Mouse (Mus musculus) kidney, embryonic 14.5 days (tissue): ENCODE data around the gene Fbxw11. TPM values are rescaled to one million over a fixed set of nuclear protein-coding genes. Genes with fewer than 3 reads are reported as not detected.
"Not testable (repeated sequence)": the region's sequence is repeated elsewhere in the genome, so short reads cannot be mapped to it uniquely, and the experiment has no call there.

Experiments
- ATAC-seq: fragments of 200-750 bp; cut with Nextera tagmentation; 2 replicates; pipeline ENCODE4 v1.8.0; 2017; ENCODE audit warnings: moderate number of reproducible peaks, mild to moderate bottlenecking, moderate TSS enrichment, moderate library complexity; ENCODE audit not compliant: low FRiP score, low TSS enrichment
- H3K27ac ChIP-seq: fragments of 300-500 bp; sonication (generic); 2 replicates; pipeline ENCODE4 v1.5.1; 2014; ENCODE audit warnings: low read depth, mild to moderate bottlenecking, low read length, moderate library complexity, mixed read lengths
- H3K27me3 ChIP-seq: fragments of 300-500 bp; sonication (generic); 2 replicates; pipeline ENCODE4 v1.6.1; 2014; ENCODE audit warnings: mild to moderate bottlenecking, low read length; ENCODE audit not compliant: control insufficient read depth, insufficient read depth
- H3K36me3 ChIP-seq: fragments of 300-500 bp; sonication (generic); 2 replicates; pipeline ENCODE4 v1.6.1; 2014; ENCODE audit warnings: low read length, mixed read lengths; ENCODE audit not compliant: control insufficient read depth, insufficient read depth
- H3K4me1 ChIP-seq: fragments of 300-500 bp; sonication (generic); 2 replicates; pipeline ENCODE4 v1.6.1; 2014; ENCODE audit warnings: low read length, mixed read lengths; ENCODE audit not compliant: control insufficient read depth, insufficient read depth
- H3K4me2 ChIP-seq: fragments of 300-500 bp; sonication (generic); replicated peaks from 2 replicates; pipeline ENCODE4 v1.6.1; 2014; ENCODE audit warnings: low read depth, mild to moderate bottlenecking, low read length
- H3K4me3 ChIP-seq: fragments of 300-500 bp; sonication (generic); 2 replicates; pipeline ENCODE4 v1.5.1; 2014; ENCODE audit warnings: mild to moderate bottlenecking, low read length
- H3K9ac ChIP-seq: fragments of 300-500 bp; sonication (generic); 2 replicates; pipeline ENCODE4 v1.6.1; 2014; ENCODE audit warnings: low read depth, mild to moderate bottlenecking, low read length, moderate library complexity
- H3K9me3 ChIP-seq: fragments of 300-500 bp; sonication (generic); 2 replicates; pipeline ENCODE4 v1.6.1; 2016; ENCODE audit warnings: low read length; ENCODE audit not compliant: control insufficient read depth
- WGBS: fragments of 180-500 bp; shearing (Covaris S2); extraction: QIAGEN DNeasy Blood & Tissue Kit; methylation state at CpG from one replicate; pipeline ENCODE4 v1.1.7; 2014; 5-methylcytosine and 5-hydroxymethylcytosine counted together
- polyA plus RNA-seq: library from polyadenylated mRNA; unstranded; fragments of >200 nt; fragmentation: Nextera tagmentation; extraction: Ambion mirVana; gene quantifications from 2 replicates; pipeline ENCODE4 v1.2.1, GENCODE M21; 2014

Gene Fbxw11
- polyA plus RNA-seq, 1 experiment from 2014 or later, result 85.6 TPM

- Histone ChIP-seq H3K36me3 (no peaks in the 10 kb centered on the region), H3K9me3 (no peaks in the 10 kb centered on the region), H3K9ac (no peak overlapping the region), H3K27me3 (no peaks in the 10 kb centered on the region), H3K4me2 (no peak overlapping the region), H3K4me1 (peaks cover 5% of the 10 kb centered on the region; the same call in 1 of the 2 replicates), H3K4me3 (no peak overlapping the region), H3K27ac (no peak overlapping the region)
- no peak for ATAC-seq
These were observed 35.2 kb upstream of the Fbxw11 start for GRCm38 (mm10) chr11:32607319-32607718.

GRCm38 (mm10) chr11:32610616-32611015 lies 31.9 kb upstream of the Fbxw11 start:
- 88% methylated on average over 6 of the region's 6 CpGs for WGBS
- Histone ChIP-seq H3K4me2 (no peak overlapping the region), H3K27me3 (no peaks in the 10 kb centered on the region), H3K4me1 (no peaks in the 10 kb centered on the region), H3K27ac (no peak overlapping the region), H3K36me3 (peaks cover 3% of the 10 kb centered on the region; the same call in 1 of the 2 replicates), H3K9ac (no peak overlapping the region), H3K9me3 (no peaks in the 10 kb centered on the region), H3K4me3 (no peak overlapping the region)
- no peak for ATAC-seq

GRCm38 (mm10) chr11:32612304-32612703 lies 30.2 kb upstream of the Fbxw11 start:
- Histone ChIP-seq H3K4me1 (no peaks in the 10 kb centered on the region), H3K9me3 (no peaks in the 10 kb centered on the region), H3K27ac (no peak overlapping the region), H3K27me3 (no peaks in the 10 kb centered on the region), H3K4me3 (no peak overlapping the region), H3K9ac (no peak overlapping the region), H3K36me3 (peaks cover 3% of the 10 kb centered on the region; the same call in 1 of the 2 replicates), H3K4me2 (no peak overlapping the region)
- 80% methylated on average over 6 of the region's 6 CpGs for WGBS
- ATAC-seq, result no peak

- no peak overlapping the region for H3K27ac ChIP-seq
- no peak overlapping the region for H3K9ac ChIP-seq
- WGBS, result 91% methylated on average over 29 of the region's 29 CpGs
- peaks cover 6% of the 10 kb centered on the region; the same call in 1 of the 2 replicates for H3K4me1 ChIP-seq
- H3K4me3 ChIP-seq, result no peak overlapping the region
- no peaks in the 10 kb centered on the region for H3K9me3 ChIP-seq
- no peak overlapping the region for H3K4me2 ChIP-seq
- ATAC-seq, result no peak
- H3K36me3 ChIP-seq, result peaks cover 3% of the 10 kb centered on the region; the same call in 1 of the 2 replicates
- no peaks in the 10 kb centered on the region for H3K27me3 ChIP-seq
These were observed 28.1 kb upstream of the Fbxw11 start for GRCm38 (mm10) chr11:32614463-32614862.

- H3K4me1 ChIP-seq, result peaks cover 7% of the 10 kb centered on the region; the same call in 1 of the 2 replicates
- no peaks in the 10 kb centered on the region for H3K27me3 ChIP-seq
- no peaks in the 10 kb centered on the region for H3K9me3 ChIP-seq
- H3K36me3 ChIP-seq, result peaks cover 3% of the 10 kb centered on the region; the same call in 1 of the 2 replicates
- no peak overlapping the region for H3K9ac ChIP-seq
- H3K27ac ChIP-seq, result no peak overlapping the region
- no peak overlapping the region for H3K4me3 ChIP-seq
- H3K4me2 ChIP-seq, result no peak overlapping the region
- WGBS, result 19% methylated on average over 11 of the region's 11 CpGs
- peak; percentile 29; the same call in 1 of the 2 replicates for ATAC-seq
These were observed 27.0 kb upstream of the Fbxw11 start for GRCm38 (mm10) chr11:32615561-32615960.

- H3K27me3 ChIP-seq, result no peaks in the 10 kb centered on the region
- 68% methylated on average over 6 of the region's 6 CpGs for WGBS
- peaks cover 3% of the 10 kb centered on the region; the same call in 1 of the 2 replicates for H3K36me3 ChIP-seq
- H3K27ac ChIP-seq, result no peak overlapping the region
- no peak overlapping the region for H3K4me2 ChIP-seq
- H3K4me1 ChIP-seq, result peaks cover 7% of the 10 kb centered on the region; the same call in 1 of the 2 replicates
- H3K4me3 ChIP-seq, result no peak overlapping the region
- H3K9ac ChIP-seq, result no peak overlapping the region
- no peak for ATAC-seq
- no peaks in the 10 kb centered on the region for H3K9me3 ChIP-seq
These were observed 26.4 kb upstream of the Fbxw11 start for GRCm38 (mm10) chr11:32616091-32616490.

- Histone ChIP-seq H3K4me1 (peaks cover 7% of the 10 kb centered on the region; the same call in 1 of the 2 replicates), H3K4me3 (no peak overlapping the region), H3K9me3 (no peaks in the 10 kb centered on the region), H3K4me2 (no peak overlapping the region), H3K9ac (no peak overlapping the region), H3K27ac (no peak overlapping the region), H3K27me3 (no peaks in the 10 kb centered on the region), H3K36me3 (peaks cover 3% of the 10 kb centered on the region; the same call in 1 of the 2 replicates)
- no peak for ATAC-seq
- WGBS, result 95% methylated on average over 1 of the region's 1 CpGs
These were observed 24.5 kb upstream of the Fbxw11 start for GRCm38 (mm10) chr11:32618036-32618435.

GRCm38 (mm10) chr11:32618641-32619040 lies 23.9 kb upstream of the Fbxw11 start:
- 80% methylated on average over 5 of the region's 5 CpGs for WGBS
- not testable (repeated sequence) for H3K4me1 ChIP-seq, H3K4me3 ChIP-seq, H3K27ac ChIP-seq, H3K27me3 ChIP-seq, H3K4me2 ChIP-seq, H3K9me3 ChIP-seq, H3K36me3 ChIP-seq, H3K9ac ChIP-seq, ATAC-seq

GRCm38 (mm10) chr11:32619257-32619816 lies 23.2 kb upstream of the Fbxw11 start:
- Histone ChIP-seq H3K4me1 (peaks cover 7% of the 10 kb centered on the region; the same call in 1 of the 2 replicates), H3K9ac (peak overlapping the region; percentile 14; the same call in 1 of the 2 replicates), H3K27ac (peak overlapping the region; percentile 76), H3K27me3 (no peaks in the 10 kb centered on the region), H3K4me3 (no peak overlapping the region), H3K4me2 (no peak overlapping the region), H3K36me3 (no peaks in the 10 kb centered on the region), H3K9me3 (no peaks in the 10 kb centered on the region)
- 47% methylated on average over 8 of the region's 8 CpGs for WGBS
- ATAC-seq, result peak; percentile 48; the same call in 1 of the 2 replicates
